Mouse (Mus musculus): ENCODE measurements around the gene Tmprss4.

Tmprss4 gene

GRCm38 (mm10) chr9:45203797-45204410 is at the start of gene Tmprss4:
TSS of gene Tmprss4 (minus strand) at chr9:45204092.
- in situ Hi-C loops (cut with MboI, MseI) = loop anchor here (10.0 kb wide), 1 partner anchor 1049 kb away; no protein-coding TSS in a partner anchor

GRCm38 (mm10) chr9:45252395-45252794 is 48.5 kb upstream of the Tmprss4 start:
- in situ Hi-C loops (cut with MboI, MseI) = no loop called here

- in situ Hi-C loops (cut with MboI, MseI) = no loop called here
Measured at GRCm38 (mm10) chr9:45251990-45252389, 48.1 kb upstream of the Tmprss4 start.

GRCm38 (mm10) chr9:45251281-45251680 is 47.4 kb upstream of the Tmprss4 start:
- in situ Hi-C loops (cut with MboI, MseI) = no loop called here

GRCm38 (mm10) chr9:45250306-45250705 is 46.4 kb upstream of the Tmprss4 start:
- in situ Hi-C loops (cut with MboI, MseI) = no loop called here

- in situ Hi-C loops (cut with MboI, MseI) = no loop called here
Measured at GRCm38 (mm10) chr9:45247536-45247935, 43.6 kb upstream of the Tmprss4 start.

- in situ Hi-C loops (cut with MboI, MseI) = no loop called here
Measured at GRCm38 (mm10) chr9:45246060-45246459, 42.2 kb upstream of the Tmprss4 start.

GRCm38 (mm10) chr9:45245432-45245831 is 41.5 kb upstream of the Tmprss4 start:
- in situ Hi-C loops (cut with MboI, MseI) = no loop called here

GRCm38 (mm10) chr9:45241397-45241796 is 37.5 kb upstream of the Tmprss4 start:
- in situ Hi-C loops (cut with MboI, MseI) = no loop called here

- in situ Hi-C loops (cut with MboI, MseI) = no loop called here
Measured at GRCm38 (mm10) chr9:45236744-45237143, 32.9 kb upstream of the Tmprss4 start.

GRCm38 (mm10) chr9:45235668-45236227 is 31.9 kb upstream of the Tmprss4 start:
- in situ Hi-C loops (cut with MboI, MseI) = no loop called here

GRCm38 (mm10) chr9:45229359-45229758 is 25.5 kb upstream of the Tmprss4 start:
- in situ Hi-C loops (cut with MboI, MseI) = no loop called here

- in situ Hi-C loops (cut with MboI, MseI) = loop anchor here (5.0 kb wide), 2 partner anchors 76 to 171 kb away; no protein-coding TSS in a partner anchor
Measured at GRCm38 (mm10) chr9:45221567-45221966, 17.7 kb upstream of the Tmprss4 start.

- in situ Hi-C loops (cut with MboI, MseI) = loop anchor here (5.0 kb wide), 2 partner anchors 78 to 173 kb away; no protein-coding TSS in a partner anchor
Measured at GRCm38 (mm10) chr9:45219644-45220043, 15.8 kb upstream of the Tmprss4 start.

- in situ Hi-C loops (cut with MboI, MseI) = no loop called here
Measured at GRCm38 (mm10) chr9:45215526-45216179, 11.8 kb upstream of the Tmprss4 start.

- in situ Hi-C loops (cut with MboI, MseI) = no loop called here
Measured at GRCm38 (mm10) chr9:45212001-45212400, 8.1 kb upstream of the Tmprss4 start.

GRCm38 (mm10) chr9:45207015-45207743 is 3.3 kb upstream of the Tmprss4 start:
- in situ Hi-C loops (cut with MboI, MseI) = loop anchor here (10.0 kb wide), 1 partner anchor 1052 kb away; no protein-coding TSS in a partner anchor

- in situ Hi-C loops (cut with MboI, MseI) = loop anchor here (10.0 kb wide), 1 partner anchor 1051 kb away; no protein-coding TSS in a partner anchor
Measured at GRCm38 (mm10) chr9:45206121-45206520, 2.2 kb upstream of the Tmprss4 start.

GRCm38 (mm10) chr9:45205143-45205542 is 1.3 kb upstream of the Tmprss4 start:
- in situ Hi-C loops (cut with MboI, MseI) = loop anchor here (10.0 kb wide), 1 partner anchor 1050 kb away; no protein-coding TSS in a partner anchor

GRCm38 (mm10) chr9:45202021-45202798 is 1.7 kb downstream of the Tmprss4 start:
- in situ Hi-C loops (cut with MboI, MseI) = loop anchor here (10.0 kb wide), 1 partner anchor 1047 kb away; no protein-coding TSS in a partner anchor
